Mouse (Mus musculus) lung, embryonic 14.5 days (tissue): ENCODE measurements at regions not wholly inside any gene's neighbourhood (a gene's known extent, or its start where the extent isn't known, plus 50 kb on each side); places are given as distances from the start of the nearest gene placed in this dataset.
A peak's percentile ranks its signal among the peaks of the same experiment; 100 is the strongest.

Experiments used
- ATAC-seq: fragments of 200-750 bp; cut with Nextera tagmentation; 2 replicates; pipeline ENCODE4 v1.8.0; 2017; ENCODE audit warnings: mild to moderate bottlenecking, moderate TSS enrichment, moderate library complexity; ENCODE audit not compliant: insufficient read depth
- DNase-seq: peaks from one replicate; pipeline ENCODE4 v3.0.0-alpha.2; 2015
- H3K27ac ChIP-seq: fragments of 300-500 bp; sonication (generic); 2 replicates; pipeline ENCODE4 v1.5.1; 2014; ENCODE audit warnings: low read depth, mild to moderate bottlenecking, moderate library complexity
- H3K27me3 ChIP-seq: fragments of 300-500 bp; sonication (generic); 2 replicates; pipeline ENCODE4 v1.6.1; 2014; ENCODE audit warnings: low read length, control low read depth; ENCODE audit not compliant: insufficient read depth
- H3K36me3 ChIP-seq: fragments of 300-500 bp; sonication (generic); 2 replicates; pipeline ENCODE4 v1.6.1; 2014; ENCODE audit warnings: control low read depth; ENCODE audit not compliant: insufficient read depth
- H3K4me1 ChIP-seq: fragments of 300-500 bp; sonication (generic); 2 replicates; pipeline ENCODE4 v1.6.1; 2014; ENCODE audit warnings: antibody characterized with exemption, control low read depth; ENCODE audit not compliant: insufficient read depth
- H3K4me2 ChIP-seq: fragments of 300-500 bp; sonication (generic); 2 replicates; pipeline ENCODE4 v1.6.1; 2014; ENCODE audit warnings: mild to moderate bottlenecking
- H3K4me3 ChIP-seq: fragments of 300-500 bp; sonication (generic); 2 replicates; pipeline ENCODE4 v1.5.1; 2014; ENCODE audit warnings: low read depth, low read length
- H3K9ac ChIP-seq: fragments of 300-500 bp; sonication (generic); 2 replicates; pipeline ENCODE4 v1.6.1; 2014
- H3K9me3 ChIP-seq: fragments of 300-500 bp; sonication (generic); 2 replicates; pipeline ENCODE4 v1.6.1; 2016; ENCODE audit warnings: low read depth, low read length, control low read depth
- CTCF ChIP-seq: IDR thresholded peaks from 2 replicates; pipeline ENCODE4 v1.5.1; 2016; ENCODE audit warnings: antibody characterized with exemption, low read depth
- WGBS: fragments of 180-500 bp; shearing (Covaris S2); extraction: QIAGEN DNeasy Blood & Tissue Kit; methylation state at CpG from one replicate; pipeline ENCODE4 v1.1.7; 2014; 5-methylcytosine and 5-hydroxymethylcytosine counted together

- no peak overlapping the region for H3K4me2 ChIP-seq
- ATAC-seq: no peak
- H3K36me3 ChIP-seq: no peaks in the 10 kb centered on the region
- no peak for TF ChIP-seq CTCF
- H3K27me3 ChIP-seq: no peaks in the 10 kb centered on the region
- no peak overlapping the region for H3K9ac ChIP-seq
- DNase-seq: no peak
- H3K4me3 ChIP-seq: no peak overlapping the region
- no peak overlapping the region for H3K27ac ChIP-seq
- WGBS: 80% methylated on average over 6 of the region's 6 CpGs
- 0 out of 2 replicates have a peak, but pooled peaks cover 2% of the 10 kb centered on the region for H3K4me1 ChIP-seq
- no peaks in the 10 kb centered on the region for H3K9me3 ChIP-seq
Measured at GRCm38 (mm10) chr7:113148700-113149099, 58.6 kb upstream of the Arntl start.

- DNase-seq (peak; percentile 37), ATAC-seq (no peak)
- Histone ChIP-seq H3K9me3 (no peaks in the 10 kb centered on the region), H3K27ac (peak overlapping the region; percentile 67; the same call in 1 of the 2 replicates), H3K36me3 (no peaks in the 10 kb centered on the region), H3K4me3 (no peak overlapping the region), H3K4me1 (0 out of 2 replicates have a peak, but pooled peaks cover 2% of the 10 kb centered on the region), H3K27me3 (no peaks in the 10 kb centered on the region), H3K4me2 (no peak overlapping the region), H3K9ac (no peak overlapping the region)
- no peak for TF ChIP-seq CTCF
- WGBS: 63% methylated on average over 4 of the region's 4 CpGs
Measured at GRCm38 (mm10) chr7:113149966-113150470, 57.2 kb upstream of the Arntl start.

- Histone ChIP-seq H3K9ac (no peak overlapping the region), H3K4me3 (no peak overlapping the region), H3K36me3 (no peaks in the 10 kb centered on the region), H3K27ac (peak overlapping the region; percentile 67; the same call in 1 of the 2 replicates), H3K27me3 (no peaks in the 10 kb centered on the region), H3K4me2 (no peak overlapping the region), H3K4me1 (0 out of 2 replicates have a peak, but pooled peaks cover 2% of the 10 kb centered on the region), H3K9me3 (no peaks in the 10 kb centered on the region)
- ATAC-seq: no peak
- TF ChIP-seq CTCF: no peak
- DNase-seq: peak; percentile 61
- WGBS: 27% methylated on average over 6 of the region's 6 CpGs
Measured at GRCm38 (mm10) chr7:113150789-113151188, 56.5 kb upstream of the Arntl start.

- no peaks in the 10 kb centered on the region for H3K36me3 ChIP-seq
- TF ChIP-seq CTCF: no peak
- H3K4me1 ChIP-seq: 0 out of 2 replicates have a peak, but pooled peaks cover 2% of the 10 kb centered on the region
- DNase-seq (peak; percentile 24), ATAC-seq (no peak)
- peak overlapping the region; percentile 47; the same call in 1 of the 2 replicates for H3K27ac ChIP-seq
- 30% methylated on average over 6 of the region's 6 CpGs for WGBS
- H3K4me2 ChIP-seq: no peak overlapping the region
- no peak overlapping the region for H3K4me3 ChIP-seq
- H3K27me3 ChIP-seq: no peaks in the 10 kb centered on the region
- H3K9ac ChIP-seq: no peak overlapping the region
- no peaks in the 10 kb centered on the region for H3K9me3 ChIP-seq
Measured at GRCm38 (mm10) chr7:113151499-113151898, 55.8 kb upstream of the Arntl start.

GRCm38 (mm10) chr7:113153386-113153785 is 53.9 kb upstream of the Arntl start:
- TF ChIP-seq CTCF: no peak
- ATAC-seq: no peak

GRCm38 (mm10) chr7:113154066-113154465 is 53.2 kb upstream of the Arntl start:
- Histone ChIP-seq H3K4me3 (no peak overlapping the region), H3K4me1 (0 out of 2 replicates have a peak, but pooled peaks cover 2% of the 10 kb centered on the region), H3K9me3 (no peaks in the 10 kb centered on the region), H3K4me2 (no peak overlapping the region), H3K27ac (no peak overlapping the region), H3K9ac (no peak overlapping the region), H3K36me3 (no peaks in the 10 kb centered on the region), H3K27me3 (no peaks in the 10 kb centered on the region)
- ATAC-seq (no peak), DNase-seq (no peak)
- no peak for TF ChIP-seq CTCF
- 64% methylated on average over 4 of the region's 4 CpGs for WGBS

More at GRCm38 (mm10) chr7:113153386-113153785, 53.9 kb upstream of the Arntl start:
- Histone ChIP-seq H3K9me3 (no peaks in the 10 kb centered on the region), H3K27ac (no peak overlapping the region), H3K9ac (no peak overlapping the region), H3K4me1 (0 out of 2 replicates have a peak, but pooled peaks cover 2% of the 10 kb centered on the region), H3K27me3 (no peaks in the 10 kb centered on the region), H3K4me2 (no peak overlapping the region), H3K36me3 (no peaks in the 10 kb centered on the region), H3K4me3 (no peak overlapping the region)
- no peak for DNase-seq
- 81% methylated on average over 2 of the region's 2 CpGs for WGBS

- H3K4me3 ChIP-seq: no peak overlapping the region
Measured at GRCm38 (mm10) chr7:113156366-113156765, 50.9 kb upstream of the Arntl start.

More at GRCm38 (mm10) chr7:113156366-113156765, 50.9 kb upstream of the Arntl start:
- Histone ChIP-seq H3K9ac (no peak overlapping the region), H3K27me3 (no peaks in the 10 kb centered on the region), H3K9me3 (no peaks in the 10 kb centered on the region), H3K36me3 (no peaks in the 10 kb centered on the region), H3K4me1 (0 out of 2 replicates have a peak, but pooled peaks cover under 1% of the 10 kb centered on the region), H3K27ac (no peak overlapping the region), H3K4me2 (no peak overlapping the region)
- ATAC-seq (no peak), DNase-seq (no peak)
- 66% methylated on average over 5 of the region's 5 CpGs for WGBS
- no peak for TF ChIP-seq CTCF
